Mouse (Mus musculus) hindbrain, embryonic 10.5 days (tissue): ENCODE data around the gene Cmtm7. TPM values are rescaled to one million over a fixed set of nuclear protein-coding genes. Genes with fewer than 3 reads are reported as not detected.

Experiments used
- DNase-seq: peaks from one replicate; pipeline ENCODE4 v3.0.0-alpha.2; 2017; ENCODE audit warnings: low spot score
- H3K27ac ChIP-seq: fragments of 300-500 bp; sonication (generic); 2 replicates; pipeline ENCODE4 v1.5.1; 2016; ENCODE audit warnings: mild to moderate bottlenecking, moderate library complexity
- H3K27me3 ChIP-seq: fragments of 300-500 bp; sonication (generic); 2 replicates; pipeline ENCODE4 v1.6.1; 2016; ENCODE audit warnings: mild to moderate bottlenecking; ENCODE audit not compliant: poor library complexity, insufficient read depth, severe bottlenecking
- H3K36me3 ChIP-seq: fragments of 300-500 bp; sonication (generic); 2 replicates; pipeline ENCODE4 v1.6.1; 2016; ENCODE audit warnings: mild to moderate bottlenecking, moderate library complexity
- H3K4me1 ChIP-seq: fragments of 300-500 bp; sonication (generic); replicated peaks from 2 replicates; pipeline ENCODE4 v1.6.1; 2016; ENCODE audit warnings: mild to moderate bottlenecking
- H3K4me3 ChIP-seq: fragments of 300-500 bp; sonication (generic); 2 replicates; pipeline ENCODE4 v1.5.1; 2016; ENCODE audit warnings: mild to moderate bottlenecking, moderate library complexity
- H3K9me3 ChIP-seq: fragments of 300-500 bp; sonication (generic); 2 replicates; pipeline ENCODE4 v1.6.1; 2016; ENCODE audit warnings: mild to moderate bottlenecking, moderate library complexity
- WGBS: fragments of 180-500 bp; shearing (Covaris S2); methylation state at CpG from one replicate; pipeline ENCODE4 v1.1.7; 2016; 5-methylcytosine and 5-hydroxymethylcytosine counted together
- polyA plus RNA-seq: library from polyadenylated mRNA; unstranded; fragments of >200 nt; fragmentation: Nextera tagmentation; extraction: Ambion mirVana; gene quantifications from 2 replicates; pipeline ENCODE4 v1.2.1, GENCODE M21; 2016

The Cmtm7 gene
- polyA plus RNA-seq, 1 experiment from 2014 or later = 108 TPM

GRCm38 (mm10) chr9:114810837-114811236 lies 29.2 kb upstream of the Cmtm7 start:
- 86% methylated on average over 11 of the region's 11 CpGs for WGBS
- Histone ChIP-seq H3K27me3 (no peaks in the 10 kb centered on the region), H3K36me3 (no peaks in the 10 kb centered on the region), H3K27ac (no peak overlapping the region), H3K4me1 (peaks cover 12% of the 10 kb centered on the region), H3K9me3 (peaks cover 4% of the 10 kb centered on the region; the same call in 1 of the 2 replicates), H3K4me3 (no peak overlapping the region)
- no peak for DNase-seq

DNA sequence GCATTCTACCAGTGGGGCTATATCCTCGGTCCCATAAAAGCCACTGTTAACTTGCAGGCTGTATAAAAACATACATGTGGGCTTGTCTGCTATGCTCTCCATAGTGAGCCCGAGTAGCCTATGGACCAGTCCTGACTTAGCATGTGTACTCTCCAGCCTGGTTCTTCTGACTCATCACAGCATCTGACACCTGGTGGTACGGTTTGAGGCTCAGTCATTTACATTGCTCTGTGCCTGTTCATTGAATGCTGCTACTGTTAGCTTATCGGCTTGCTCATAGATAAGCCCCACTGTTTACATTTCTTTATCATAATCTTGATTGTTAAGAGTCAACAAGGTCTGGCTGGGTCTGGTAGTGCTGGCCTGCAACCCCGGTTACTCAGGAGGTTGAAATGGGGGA lies 27.0 kb upstream of the Cmtm7 start:
- no peak for DNase-seq
- Histone ChIP-seq H3K4me3 (no peak overlapping the region), H3K9me3 (no peaks in the 10 kb centered on the region), H3K27me3 (no peaks in the 10 kb centered on the region), H3K36me3 (no peaks in the 10 kb centered on the region), H3K4me1 (peaks cover 21% of the 10 kb centered on the region), H3K27ac (no peak overlapping the region)
- 92% methylated on average over 5 of the region's 5 CpGs for WGBS

GRCm38 (mm10) chr9:114807261-114807660 lies 25.6 kb upstream of the Cmtm7 start:
- Histone ChIP-seq H3K9me3 (no peaks in the 10 kb centered on the region), H3K36me3 (no peaks in the 10 kb centered on the region), H3K4me3 (no peak overlapping the region), H3K27ac (no peak overlapping the region), H3K27me3 (0 out of 2 replicates have a peak, but pooled peaks cover 1% of the 10 kb centered on the region), H3K4me1 (peaks cover 33% of the 10 kb centered on the region)
- 76% methylated on average over 8 of the region's 8 CpGs for WGBS
- no peak for DNase-seq

GRCm38 (mm10) chr9:114805151-114805671 lies 23.6 kb upstream of the Cmtm7 start:
- Histone ChIP-seq H3K4me1 (peaks cover 51% of the 10 kb centered on the region), H3K36me3 (no peaks in the 10 kb centered on the region), H3K27ac (no peak overlapping the region), H3K4me3 (no peak overlapping the region), H3K9me3 (no peaks in the 10 kb centered on the region), H3K27me3 (0 out of 2 replicates have a peak, but pooled peaks cover 3% of the 10 kb centered on the region)
- 79% methylated on average over 19 of the region's 19 CpGs for WGBS
- DNase-seq = no peak

DNA sequence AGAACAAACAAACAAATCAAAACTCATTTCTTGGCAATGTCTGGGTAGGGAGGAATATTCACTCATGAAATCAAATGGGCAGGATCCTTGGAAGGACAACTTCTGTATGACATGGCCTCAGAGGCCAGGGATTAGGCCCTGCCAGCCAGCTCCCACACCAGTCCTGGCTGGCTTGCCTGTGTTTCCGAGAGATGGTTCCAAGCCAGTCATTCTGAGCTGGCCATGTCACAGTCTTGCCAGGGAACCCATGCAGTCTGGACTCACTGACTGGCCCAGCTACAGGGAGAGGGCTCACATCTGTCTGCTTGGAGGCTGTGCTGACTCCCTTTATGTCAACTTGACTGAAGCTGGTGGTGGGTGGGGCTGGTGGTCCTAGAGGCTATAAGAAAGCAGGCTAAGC lies 20.5 kb upstream of the Cmtm7 start:
- Histone ChIP-seq H3K4me3 (no peak overlapping the region), H3K36me3 (no peaks in the 10 kb centered on the region), H3K4me1 (peaks cover 81% of the 10 kb centered on the region), H3K27me3 (0 out of 2 replicates have a peak, but pooled peaks cover 3% of the 10 kb centered on the region), H3K27ac (peak overlapping the region; percentile 59; the same call in 1 of the 2 replicates), H3K9me3 (no peaks in the 10 kb centered on the region)
- no peak for DNase-seq
- WGBS = 86% methylated on average over 1 of the region's 1 CpGs

DNA sequence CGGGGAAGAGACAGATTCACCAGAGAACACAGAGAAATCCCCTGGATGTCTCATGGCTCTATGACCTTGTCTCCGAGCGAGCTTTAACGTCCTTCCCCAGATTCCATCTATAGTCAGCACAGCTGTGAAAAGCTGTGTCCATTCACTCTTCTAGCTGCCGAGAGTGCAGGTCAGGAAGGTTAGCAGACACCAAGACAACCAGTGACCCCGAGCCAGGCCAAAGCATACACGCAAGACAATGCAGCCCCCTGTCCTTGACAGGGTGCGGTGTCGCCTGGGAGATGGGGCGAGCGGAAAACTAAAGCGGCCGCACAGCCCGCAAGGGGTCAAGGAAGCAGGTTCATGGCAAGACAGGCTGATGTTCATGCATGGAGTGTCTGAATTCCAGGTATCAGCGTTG lies 19.6 kb upstream of the Cmtm7 start:
- Histone ChIP-seq H3K27ac (peak overlapping the region; percentile 78), H3K4me3 (0 out of 2 replicates have a peak overlapping the region, but pooled peaks have one; percentile 3), H3K4me1 (peaks cover 86% of the 10 kb centered on the region), H3K36me3 (no peaks in the 10 kb centered on the region), H3K27me3 (0 out of 2 replicates have a peak, but pooled peaks cover 3% of the 10 kb centered on the region), H3K9me3 (no peaks in the 10 kb centered on the region)
- WGBS = 10% methylated on average over 15 of the region's 15 CpGs
- peak; percentile 80 for DNase-seq

DNA sequence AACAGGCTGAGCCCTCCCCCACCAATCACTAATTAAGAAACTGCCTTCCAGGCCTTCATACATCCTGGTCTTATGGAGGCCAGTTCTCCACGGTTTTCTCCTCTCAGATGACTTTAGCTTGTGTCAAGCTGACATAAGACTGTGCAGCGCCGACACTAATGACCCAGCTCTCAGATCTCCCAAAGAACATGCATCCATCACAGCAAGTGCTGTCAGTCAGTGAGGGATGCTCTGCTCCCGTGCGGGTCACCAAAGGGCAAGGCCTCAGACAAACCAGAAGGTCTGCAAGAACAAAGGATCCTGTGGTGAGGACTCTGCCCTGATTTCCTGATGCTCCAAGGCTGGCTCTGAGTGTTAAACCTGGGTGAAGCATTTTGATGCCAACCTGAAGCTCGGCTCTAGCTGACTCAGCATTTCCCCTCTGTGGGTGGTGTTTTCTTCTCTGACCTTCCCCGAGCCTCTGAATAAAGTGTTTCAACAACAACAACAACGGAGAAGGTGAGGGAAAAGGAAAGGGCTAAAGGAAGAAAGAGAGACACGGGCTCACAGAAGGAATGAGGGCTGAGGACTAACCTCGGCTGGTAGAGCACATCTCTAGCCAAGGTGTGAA lies 17.9 kb upstream of the Cmtm7 start:
- Histone ChIP-seq H3K4me1 (peaks cover 87% of the 10 kb centered on the region), H3K27me3 (0 out of 2 replicates have a peak, but pooled peaks cover 3% of the 10 kb centered on the region), H3K27ac (peak overlapping the region; percentile 85), H3K36me3 (no peaks in the 10 kb centered on the region), H3K9me3 (no peaks in the 10 kb centered on the region), H3K4me3 (no peak overlapping the region)
- DNase-seq = peak; percentile 74
- 23% methylated on average over 10 of the region's 10 CpGs for WGBS

DNA sequence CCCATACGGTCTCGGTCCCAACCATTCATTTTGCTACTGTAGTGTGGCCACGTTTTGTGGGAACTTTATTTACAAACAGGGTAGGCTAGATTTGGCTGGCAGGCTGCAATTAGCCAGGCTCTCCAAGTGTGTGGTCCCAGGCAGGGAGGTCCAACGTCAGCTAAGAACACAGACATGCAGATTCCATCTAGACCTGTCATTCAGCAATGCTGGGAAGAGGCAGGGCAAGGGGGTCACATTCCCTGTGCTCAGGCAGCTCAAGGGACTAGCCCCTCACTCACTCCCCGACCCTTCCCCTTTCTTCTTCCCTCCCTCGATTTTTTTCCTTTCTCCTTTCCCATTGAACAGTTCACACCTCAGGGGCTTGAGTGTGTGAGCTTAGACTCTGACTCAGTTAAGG lies 17.2 kb upstream of the Cmtm7 start:
- Histone ChIP-seq H3K27ac (peak overlapping the region; percentile 85), H3K4me3 (no peak overlapping the region), H3K9me3 (no peaks in the 10 kb centered on the region), H3K36me3 (no peaks in the 10 kb centered on the region), H3K27me3 (0 out of 2 replicates have a peak, but pooled peaks cover 3% of the 10 kb centered on the region), H3K4me1 (peaks cover 92% of the 10 kb centered on the region)
- DNase-seq = peak; percentile 56
- 27% methylated on average over 6 of the region's 6 CpGs for whole genome bisulfite sequencing

GRCm38 (mm10) chr9:114797329-114798004 lies 15.8 kb upstream of the Cmtm7 start:
- Histone ChIP-seq H3K9me3 (no peaks in the 10 kb centered on the region), H3K27me3 (0 out of 2 replicates have a peak, but pooled peaks cover 3% of the 10 kb centered on the region), H3K27ac (peak overlapping the region; percentile 85), H3K36me3 (no peaks in the 10 kb centered on the region), H3K4me1 (peaks cover 80% of the 10 kb centered on the region), H3K4me3 (no peak overlapping the region)
- WGBS = 56% methylated on average over 11 of the region's 11 CpGs
- peak; percentile 91 for DNase-seq

- Histone ChIP-seq H3K27ac (peak overlapping the region; percentile 85), H3K9me3 (no peaks in the 10 kb centered on the region), H3K4me1 (peaks cover 78% of the 10 kb centered on the region), H3K36me3 (no peaks in the 10 kb centered on the region), H3K27me3 (no peaks in the 10 kb centered on the region), H3K4me3 (no peak overlapping the region)
- WGBS = 37% methylated on average over 11 of the region's 11 CpGs
- DNase-seq = peak; percentile 58
These were observed 14.9 kb upstream of the Cmtm7 start for GRCm38 (mm10) chr9:114796473-114797050.

- Histone ChIP-seq H3K36me3 (no peaks in the 10 kb centered on the region), H3K27ac (no peak overlapping the region), H3K4me3 (no peak overlapping the region), H3K9me3 (no peaks in the 10 kb centered on the region), H3K27me3 (no peaks in the 10 kb centered on the region), H3K4me1 (peaks cover 57% of the 10 kb centered on the region)
- 65% methylated on average over 4 of the region's 4 CpGs for WGBS
- no peak for DNase-seq
These were observed 12.8 kb upstream of the Cmtm7 start for GRCm38 (mm10) chr9:114794491-114794890.

- Histone ChIP-seq H3K36me3 (no peaks in the 10 kb centered on the region), H3K27me3 (no peaks in the 10 kb centered on the region), H3K4me1 (peaks cover 50% of the 10 kb centered on the region), H3K4me3 (no peak overlapping the region), H3K9me3 (no peaks in the 10 kb centered on the region), H3K27ac (no peak overlapping the region; the same call in 1 of the 2 replicates)
- 87% methylated on average over 9 of the region's 9 CpGs for WGBS
- no peak for DNase-seq
These were observed 12.2 kb upstream of the Cmtm7 start for GRCm38 (mm10) chr9:114793764-114794295.
